Mouse (Mus musculus) ES-E14 (cell line): ENCODE results near the gene Gm14139. TPM values are rescaled to one million over a fixed set of nuclear protein-coding genes. Genes with fewer than 3 reads are reported as not detected.
"Not testable (repeated sequence)": the region's sequence is repeated elsewhere in the genome, so short reads cannot be mapped to it uniquely, and the experiment has no call there.

Experiments
- DNase-seq: peaks from one replicate; pipeline ENCODE4 v3.0.0-alpha.2; 2013; ENCODE audit warnings: low read depth, low spot score
- H3K27ac ChIP-seq: 2 replicates; pipeline ENCODE4 v1.5.1; 2012; ENCODE audit warnings: low read depth, mild to moderate bottlenecking, low read length, moderate library complexity, mixed read lengths; ENCODE audit not compliant: poor library complexity, insufficient read depth, severe bottlenecking
- H3K36me3 ChIP-seq: 2 replicates; pipeline ENCODE4 v1.6.1; 2012; ENCODE audit warnings: mild to moderate bottlenecking, low read length, moderate library complexity, mixed read lengths; ENCODE audit not compliant: control insufficient read depth, poor library complexity, insufficient read depth, severe bottlenecking
- H3K4me1 ChIP-seq, 2 experiments: fragments of 150-350 bp in 1 of 2; sonication (generic) in 1 of 2; 2 replicates each; pipeline ENCODE4 v1.6.1; 2012; ENCODE audit warnings: low read length in 2 of 2, mild to moderate bottlenecking in 1 of 2, mixed read lengths in 1 of 2; ENCODE audit not compliant: control insufficient read depth in 2 of 2, insufficient read depth in 2 of 2, poor library complexity in 1 of 2
- H3K4me3 ChIP-seq, 2 experiments: fragments of 150-350 bp in 1 of 2; sonication (generic) in 1 of 2; 2 replicates each; pipeline ENCODE4 v1.5.1; 2012; ENCODE audit warnings: low read length in 2 of 2, low read depth in 1 of 2, mild to moderate bottlenecking in 1 of 2, mixed read lengths in 1 of 2; ENCODE audit not compliant: insufficient read depth in 1 of 2, poor library complexity in 1 of 2, severe bottlenecking in 1 of 2
- H3K9ac ChIP-seq: 2 replicates; pipeline ENCODE4 v1.6.1; 2012; ENCODE audit warnings: low read depth, mild to moderate bottlenecking, low read length, mixed read lengths; ENCODE audit not compliant: poor library complexity, insufficient read depth, severe bottlenecking
- H3K9me3 ChIP-seq: fragments of 150-350 bp; sonication (generic); 2 replicates; pipeline ENCODE4 v1.6.1; 2012; ENCODE audit warnings: low read depth, mild to moderate bottlenecking, low read length; ENCODE audit not compliant: control insufficient read depth, insufficient read depth
- CHD2 ChIP-seq: IDR thresholded peaks from 2 replicates; pipeline ENCODE4 v1.6.1; 2014; ENCODE audit warnings: mild to moderate bottlenecking, low read depth, low read length, inconsistent platforms
- HCFC1 ChIP-seq: IDR thresholded peaks from 2 replicates; pipeline ENCODE4 v1.6.1; 2012; ENCODE audit warnings: low read length, inconsistent platforms, borderline replicate concordance; ENCODE audit not compliant: insufficient read depth
- MAFK ChIP-seq: IDR thresholded peaks from 2 replicates; pipeline ENCODE4 v1.6.1; 2014; ENCODE audit warnings: mild to moderate bottlenecking, low read depth, low read length, inconsistent platforms; ENCODE audit not compliant: insufficient read depth
- ZC3H11A ChIP-seq: IDR thresholded peaks from 2 replicates; pipeline ENCODE4 v1.6.1; 2012; ENCODE audit warnings: low read depth, mild to moderate bottlenecking, inconsistent platforms, low read length, borderline replicate concordance
- ZNF384 ChIP-seq: IDR thresholded peaks from 2 replicates; pipeline ENCODE4 v1.6.1; 2012; ENCODE audit warnings: low read depth, low read length, inconsistent platforms
- in situ Hi-C, 2 experiments: fragments of 600-800 bp; cut with MboI; formaldehyde crosslinking; loops; one replicate each; pipeline ENCODE4 v1.15.1; 2025; ENCODE audit warnings: low sequenced_read_pairs in 2 of 2, inconsistent platforms in 1 of 2; ENCODE audit not compliant: unreplicated experiment in 2 of 2
- total RNA-seq: library from RNA; depleted of rRNA; stranded (reverse); fragments of 300-350 nt; gene quantifications from 2 replicates; pipeline ENCODE4 v1.2.3, GENCODE M21; 2012

Gene Gm14139
- total RNA-seq, 1 experiment: 39.1 TPM

GRCm38 (mm10) chr2:150173833-150174232, 7.7 kb upstream of the Gm14139 start:
- TF ChIP-seq HCFC1 (no peak), CHD2 (no peak), ZC3H11A (no peak), ZNF384 (no peak), MAFK (no peak)
- Histone ChIP-seq H3K27ac (no peak overlapping the region), H3K4me3 (no peak overlapping the region), H3K9ac (no peak overlapping the region), H3K9me3 (no peaks in the 10 kb centered on the region), H3K4me1 (no peaks in the 10 kb centered on the region), H3K36me3 (no peaks in the 10 kb centered on the region)
- no peak for DNase-seq
- in situ Hi-C loops: no loop called here

DNA sequence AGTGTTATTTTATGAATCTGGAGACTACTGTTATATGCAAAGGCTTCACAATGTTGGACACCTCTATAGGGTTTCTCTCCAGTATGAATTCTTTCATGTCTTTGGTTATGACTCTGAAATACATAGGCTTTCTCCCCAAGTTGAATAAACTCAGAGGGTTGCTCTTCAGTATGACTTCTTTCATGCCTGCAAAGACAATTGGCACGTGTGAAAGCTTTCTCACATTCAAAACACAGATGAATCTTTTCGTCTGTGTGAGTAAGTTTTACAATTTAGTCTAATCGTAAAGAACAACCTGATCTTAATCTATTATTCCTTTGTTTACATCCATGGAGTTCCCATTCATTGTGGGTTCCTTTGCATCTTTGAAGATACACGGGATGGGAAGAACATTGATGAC, 2.0 kb upstream of the Gm14139 start, which contains the start of gene Gm10770:
TSS of gene Gm10770 (minus strand) at position 101 of the 400 bp plus-strand sequence.
- in situ Hi-C loops, H3K4me1 ChIP-seq, H3K9ac ChIP-seq, H3K27ac ChIP-seq, H3K9me3 ChIP-seq, DNase-seq, H3K36me3 ChIP-seq, H3K4me3 ChIP-seq: not testable (repeated sequence)

GRCm38 (mm10) chr2:150181046-150181445, 509 bp upstream of the Gm14139 start:
- H3K4me1 ChIP-seq, in situ Hi-C loops, H3K36me3 ChIP-seq, H3K9me3 ChIP-seq: not testable (repeated sequence)
- Histone ChIP-seq H3K4me3 (peak overlapping the region; percentile 40 to 96), H3K9ac (peak overlapping the region; percentile 40; the same call in 1 of the 2 replicates), H3K27ac (peak overlapping the region; percentile 37; the same call in 1 of the 2 replicates)
- DNase-seq: peak; percentile 13

DNA sequence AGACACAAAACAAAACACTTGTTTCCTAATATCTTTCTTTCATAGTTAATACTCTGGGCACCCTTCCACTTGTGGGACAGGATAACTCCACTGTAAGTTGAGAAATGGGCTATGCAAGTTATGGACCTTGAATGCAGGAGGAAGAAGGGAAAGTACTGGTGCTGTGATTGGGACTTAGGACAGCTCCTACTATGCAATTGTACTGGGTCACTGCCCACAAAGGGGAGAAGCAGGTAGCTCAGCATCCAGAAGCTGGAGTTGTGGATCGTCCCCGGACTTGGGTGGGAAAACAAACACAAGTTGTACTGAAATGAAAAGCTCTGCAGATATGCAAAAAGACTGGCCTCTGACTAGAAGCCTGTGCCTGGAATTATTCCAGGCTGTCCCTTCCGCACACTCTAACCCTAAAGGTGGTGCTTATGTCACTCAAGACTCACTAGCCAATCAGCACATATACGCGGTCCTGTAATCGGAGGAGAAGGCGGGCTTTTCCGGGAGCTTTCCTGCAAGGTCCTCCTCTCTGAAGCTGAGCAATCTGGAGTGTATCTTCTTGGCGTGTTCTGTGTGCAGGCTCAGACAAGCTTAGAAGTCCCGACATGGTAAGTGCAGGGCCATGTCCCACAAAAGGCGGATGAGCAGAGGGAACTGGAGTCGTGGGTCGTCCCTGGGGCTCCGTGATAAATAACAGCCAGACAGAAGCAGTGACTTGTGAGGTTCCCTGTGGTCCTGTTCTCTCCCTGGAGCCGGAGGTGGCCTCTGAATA, 36.2 kb downstream of the Gm14139 start, which contains the start of gene Zfp937:
TSS of gene Zfp937 (plus strand) at position 474 of the 763 bp plus-strand sequence.
- not testable (repeated sequence) for H3K36me3 ChIP-seq, H3K9me3 ChIP-seq, H3K4me1 ChIP-seq

GRCm38 (mm10) chr2:150218363-150218725, 36.8 kb downstream of the Gm14139 start:
- in situ Hi-C loops: not testable (repeated sequence)

More for the DNA sequence above, 36.2 kb downstream of the Gm14139 start, which contains the start of gene Zfp937:
- DNase-seq: peak; percentile 29
- Histone ChIP-seq H3K9ac (peak within 1 kb of the TSS; percentile 67), H3K4me3 (peak within 1 kb of the TSS; percentile 43 to 72)
- in situ Hi-C loops, H3K27ac ChIP-seq: not testable (repeated sequence)

GRCm38 (mm10) chr2:150223263-150223662, 41.7 kb downstream of the Gm14139 start:
- in situ Hi-C loops, H3K9ac ChIP-seq, H3K9me3 ChIP-seq, H3K4me3 ChIP-seq, H3K27ac ChIP-seq, H3K4me1 ChIP-seq, DNase-seq, H3K36me3 ChIP-seq: not testable (repeated sequence)

More at GRCm38 (mm10) chr2:150218363-150218725, 36.8 kb downstream of the Gm14139 start:
- H3K27ac ChIP-seq, H3K4me1 ChIP-seq, DNase-seq, H3K36me3 ChIP-seq, H3K9me3 ChIP-seq: not testable (repeated sequence)
- H3K9ac ChIP-seq: peak overlapping the region; percentile 67; the same call in 1 of the 2 replicates
- H3K4me3 ChIP-seq: peak overlapping the region; percentile 43 to 72
